Mouse (Mus musculus): ENCODE results near the gene Reps2.

DNA sequence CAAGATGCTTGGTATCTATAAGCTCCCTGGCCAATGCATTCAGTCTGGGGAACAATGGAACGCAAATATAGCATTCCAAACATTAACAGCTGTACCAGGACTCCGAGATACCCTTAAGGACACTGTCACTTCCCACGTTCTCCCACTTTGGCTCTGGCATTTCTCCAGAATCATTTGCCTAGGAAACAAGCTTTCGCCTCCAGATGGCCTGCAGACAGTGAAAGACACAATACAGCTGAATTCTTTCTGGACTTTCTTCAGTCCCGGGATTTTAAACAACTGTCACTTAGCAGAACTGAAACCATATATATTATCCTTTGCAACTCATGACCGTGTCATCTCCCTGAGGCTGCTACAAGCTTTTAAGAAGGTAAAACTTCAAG lies 87.0 kb downstream of the Reps2 start:
- no peak for TF ChIP-seq CTCF (IDR thresholded peaks at IDR 0.05; ENCODE audit: borderline replicate concordance, insufficient read depth, low read length)
- TF ChIP-seq POLR2A (IDR thresholded peaks at IDR 0.05; ENCODE audit: low read depth, low read length) = no peak

Measured in embryonic fibroblast, embryonic 13.5 days (primary cell).